Comparison of ENCODE assay signal across 21 mouse cellular contexts in the genomic region with DNA sequence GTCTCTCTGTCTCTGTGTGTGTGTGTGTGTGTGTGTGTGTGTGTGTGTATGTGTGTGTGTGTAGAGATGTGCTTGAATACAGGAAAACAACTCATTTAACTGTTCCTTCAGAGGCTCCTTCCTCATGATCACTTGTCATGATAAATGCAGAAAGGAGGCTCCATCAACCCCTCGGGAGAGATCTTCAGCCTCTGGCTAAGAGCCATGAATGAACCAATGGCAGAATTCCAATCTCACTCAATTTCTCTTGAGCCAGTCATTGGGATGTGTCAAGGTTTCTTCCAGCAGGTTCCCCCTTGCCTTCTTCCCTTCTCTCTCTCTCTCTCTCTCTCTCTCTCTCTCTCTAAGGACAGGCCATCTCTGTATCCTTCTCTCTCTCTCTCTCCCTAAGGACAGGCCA.
"Had no signal": no experiment of that assay in that cellular context is flagged by ENCODE, and none has a peak within 500 bp of the region (broad histone marks: within the 10 kb centered on the region; RNA-seq: fewer than 3 reads in every experiment).

No protein-coding gene starts in this region.

- H3K9ac ChIP-seq: kidney, embryonic 15.5 days; limb, embryonic 13.5 days; liver, embryonic 12.5 days; liver, embryonic 15.5 days; neural tube, embryonic 13.5 days; stomach, embryonic 15.5 days had no signal

- H3K4me2 ChIP-seq: kidney, embryonic 15.5 days; limb, embryonic 13.5 days; liver, embryonic 12.5 days; liver, embryonic 15.5 days; midbrain, embryonic 11.5 days; neural tube, embryonic 13.5 days; stomach, embryonic 15.5 days had no signal

- H3K4me1 ChIP-seq: liver, embryonic 12.5 days; liver, embryonic 15.5 days; neural tube, embryonic 13.5 days; stomach, embryonic 15.5 days had no signal

- DNase-seq: kidney, adult 11 months; kidney, adult 8-10 months; kidney, postnatal 10 days; kidney, postnatal 36 days; layer of hippocampus, postnatal 36 days; liver; lung, adult 2 months; lung, postnatal 4 days; right cerebral cortex, postnatal 25 days; spleen, adult 18-20 months; thymus, postnatal 25 days had no signal

- H3K27ac ChIP-seq: kidney, embryonic 15.5 days; limb, embryonic 10.5 days; limb, embryonic 13.5 days; liver, embryonic 12.5 days; liver, embryonic 15.5 days; neural tube, embryonic 13.5 days; stomach, embryonic 15.5 days had no signal

- ATAC-seq: liver, embryonic 12.5 days; lung, postnatal 0 days had no signal

- H3K27me3 ChIP-seq: kidney, embryonic 15.5 days; liver, embryonic 12.5 days; liver, embryonic 15.5 days; neural tube, embryonic 13.5 days; stomach, embryonic 15.5 days had no signal

- H3K9me3 ChIP-seq: kidney, embryonic 15.5 days; limb, embryonic 10.5 days; limb, embryonic 13.5 days; liver, embryonic 12.5 days; liver, embryonic 15.5 days; neural tube, embryonic 13.5 days; stomach, embryonic 15.5 days had no signal

- H3K4me3 ChIP-seq: kidney, embryonic 15.5 days; limb, embryonic 10.5 days; limb, embryonic 13.5 days; liver, embryonic 12.5 days; liver, embryonic 15.5 days; myocyte; neural tube, embryonic 13.5 days; stomach, embryonic 15.5 days had no signal

- H3K36me3 ChIP-seq: kidney, embryonic 15.5 days; limb, embryonic 10.5 days; limb, embryonic 13.5 days; liver, embryonic 12.5 days; liver, embryonic 15.5 days; neural tube, embryonic 13.5 days; stomach, embryonic 15.5 days had no signal
